Mouse (Mus musculus): ENCODE measurements around the gene Pxt1. TPM values are rescaled to one million over a fixed set of nuclear protein-coding genes. Genes with fewer than 3 reads are reported as not detected.

The Pxt1 gene
- total and polyA plus RNA-seq, 2 experiments from 2014 or later: not detected

GRCm38 (mm10) chr17:28899427-28899826 is 44.2 kb downstream of the Pxt1 start:
- TF ChIP-seq CTCF (IDR thresholded peaks at IDR 0.05; ENCODE audit: low read depth): no peak
- TF ChIP-seq EP300 (IDR thresholded peaks at IDR 0.05; ENCODE audit: low read depth): no peak
- Histone ChIP-seq H3K9me3 (replicated peaks; ENCODE audit: control insufficient read depth, low read length) (no peaks in the 10 kb centered on the region), H3K36me3 (replicated peaks; ENCODE audit: control insufficient read depth, insufficient read depth, low read length) (no peaks in the 10 kb centered on the region), H3K27ac (ENCODE audit: low read depth) (no peak overlapping the region), H3K4me1 (ENCODE audit: control insufficient read depth, insufficient read depth) (no peaks in the 10 kb centered on the region), H3K9ac (replicated peaks; ENCODE audit: low read depth, low read length) (no peak overlapping the region), H3K27me3 (ENCODE audit: control insufficient read depth, insufficient read depth, low read length) (no peaks in the 10 kb centered on the region), H3K4me2 (ENCODE audit: low read depth, low read length) (no peak overlapping the region), H3K4me3 (ENCODE audit: low read depth, low read length) (no peak overlapping the region)
- no peak for DNase-seq (ENCODE audit: low spot score)
- WGBS: 64% methylated on average over 19 of the region's 19 CpGs
- ATAC-seq (ENCODE audit: insufficient read depth, low read depth): no peak

GRCm38 (mm10) chr17:28898249-28898648 is 45.4 kb downstream of the Pxt1 start:
- TF ChIP-seq EP300 (IDR thresholded peaks at IDR 0.05; ENCODE audit: low read depth) (no peak), CTCF (IDR thresholded peaks at IDR 0.05; ENCODE audit: low read depth) (no peak)
- no peak for ATAC-seq (ENCODE audit: insufficient read depth, low read depth)
- DNase-seq (ENCODE audit: low spot score): no peak
- Histone ChIP-seq H3K27ac (ENCODE audit: low read depth) (no peak overlapping the region), H3K4me3 (ENCODE audit: low read depth, low read length) (no peak overlapping the region), H3K9me3 (replicated peaks; ENCODE audit: control insufficient read depth, low read length) (no peaks in the 10 kb centered on the region), H3K4me1 (ENCODE audit: control insufficient read depth, insufficient read depth) (no peaks in the 10 kb centered on the region), H3K36me3 (replicated peaks; ENCODE audit: control insufficient read depth, insufficient read depth, low read length) (no peaks in the 10 kb centered on the region), H3K27me3 (ENCODE audit: control insufficient read depth, insufficient read depth, low read length) (no peaks in the 10 kb centered on the region), H3K9ac (replicated peaks; ENCODE audit: low read depth, low read length) (no peak overlapping the region), H3K4me2 (ENCODE audit: low read depth, low read length) (no peak overlapping the region)
- 58% methylated on average over 5 of the region's 5 CpGs for WGBS

GRCm38 (mm10) chr17:28897817-28898216 is 45.8 kb downstream of the Pxt1 start:
- DNase-seq (ENCODE audit: low spot score) (no peak), ATAC-seq (ENCODE audit: insufficient read depth, low read depth) (no peak)
- H3K27me3 ChIP-seq (ENCODE audit: control insufficient read depth, insufficient read depth, low read length): no peaks in the 10 kb centered on the region
- H3K4me2 ChIP-seq (ENCODE audit: low read depth, low read length): no peak overlapping the region
- no peaks in the 10 kb centered on the region for H3K36me3 ChIP-seq (replicated peaks; ENCODE audit: control insufficient read depth, insufficient read depth, low read length)
- 84% methylated on average over 5 of the region's 5 CpGs for WGBS
- H3K9me3 ChIP-seq (replicated peaks; ENCODE audit: control insufficient read depth, low read length): no peaks in the 10 kb centered on the region
- H3K4me1 ChIP-seq (ENCODE audit: control insufficient read depth, insufficient read depth): no peaks in the 10 kb centered on the region
- no peak for TF ChIP-seq EP300 (IDR thresholded peaks at IDR 0.05; ENCODE audit: low read depth)
- no peak for TF ChIP-seq CTCF (IDR thresholded peaks at IDR 0.05; ENCODE audit: low read depth)
- H3K9ac ChIP-seq (replicated peaks; ENCODE audit: low read depth, low read length): no peak overlapping the region
- H3K27ac ChIP-seq (ENCODE audit: low read depth): no peak overlapping the region
- H3K4me3 ChIP-seq (ENCODE audit: low read depth, low read length): no peak overlapping the region

- Histone ChIP-seq H3K9me3 (replicated peaks; ENCODE audit: control insufficient read depth, low read length) (no peaks in the 10 kb centered on the region), H3K27ac (ENCODE audit: low read depth) (no peak overlapping the region), H3K4me2 (ENCODE audit: low read depth, low read length) (no peak overlapping the region), H3K4me3 (ENCODE audit: low read depth, low read length) (no peak overlapping the region), H3K9ac (replicated peaks; ENCODE audit: low read depth, low read length) (no peak overlapping the region), H3K27me3 (ENCODE audit: control insufficient read depth, insufficient read depth, low read length) (no peaks in the 10 kb centered on the region), H3K36me3 (replicated peaks; ENCODE audit: control insufficient read depth, insufficient read depth, low read length) (no peaks in the 10 kb centered on the region), H3K4me1 (ENCODE audit: control insufficient read depth, insufficient read depth) (no peaks in the 10 kb centered on the region)
- ATAC-seq (ENCODE audit: insufficient read depth, low read depth) (no peak), DNase-seq (ENCODE audit: low spot score) (no peak)
- WGBS: 90% methylated on average over 11 of the region's 11 CpGs
- TF ChIP-seq EP300 (IDR thresholded peaks at IDR 0.05; ENCODE audit: low read depth) (no peak), CTCF (IDR thresholded peaks at IDR 0.05; ENCODE audit: low read depth) (no peak)
Measured at GRCm38 (mm10) chr17:28896095-28896780, 47.4 kb downstream of the Pxt1 start.

- Histone ChIP-seq H3K9me3 (replicated peaks; ENCODE audit: control insufficient read depth, low read length) (no peaks in the 10 kb centered on the region), H3K4me1 (ENCODE audit: control insufficient read depth, insufficient read depth) (no peaks in the 10 kb centered on the region), H3K27me3 (ENCODE audit: control insufficient read depth, insufficient read depth, low read length) (no peaks in the 10 kb centered on the region), H3K9ac (replicated peaks; ENCODE audit: low read depth, low read length) (no peak overlapping the region), H3K4me2 (ENCODE audit: low read depth, low read length) (no peak overlapping the region), H3K36me3 (replicated peaks; ENCODE audit: control insufficient read depth, insufficient read depth, low read length) (no peaks in the 10 kb centered on the region), H3K27ac (ENCODE audit: low read depth) (no peak overlapping the region), H3K4me3 (ENCODE audit: low read depth, low read length) (no peak overlapping the region)
- TF ChIP-seq CTCF (IDR thresholded peaks at IDR 0.05; ENCODE audit: low read depth): no peak
- no peak for TF ChIP-seq EP300 (IDR thresholded peaks at IDR 0.05; ENCODE audit: low read depth)
- ATAC-seq (ENCODE audit: insufficient read depth, low read depth) (no peak), DNase-seq (ENCODE audit: low spot score) (no peak)
- 92% methylated on average over 21 of the region's 21 CpGs for WGBS
Measured at GRCm38 (mm10) chr17:28895217-28895875, 48.3 kb downstream of the Pxt1 start.

Measured in heart, postnatal 0 days (tissue).